Comparison of ENCODE assay signal across 8 mouse cellular contexts in genomic region chr16:27468731-27469130, GRCm38 (mm10).
DNase-seq lines count a peak whose midpoint lies in the region; ATAC-seq lines count a peak whose summit lies in the region.

No protein-coding gene starts in this region.

- WGBS in midbrain, embryonic 16.5 days = 26% methylated on average over 5 of the region's 5 CpGs

- no peaks in the 10 kb centered on the region for H3K9me3 ChIP-seq in midbrain, embryonic 16.5 days (replicated peaks; ENCODE audit: control insufficient read depth, low read length, poor library complexity, severe bottlenecking)

- no peaks in the 10 kb centered on the region for H3K27me3 ChIP-seq in midbrain, embryonic 16.5 days (ENCODE audit: control insufficient read depth, insufficient read depth, low read depth, low read length)

- H3K9ac ChIP-seq in midbrain, embryonic 16.5 days (ENCODE audit: low read depth, low read length) = no peak overlapping the region

- no peak overlapping the region for H3K4me2 ChIP-seq in midbrain, embryonic 16.5 days (ENCODE audit: low read length)

- no peak overlapping the region for H3K4me3 ChIP-seq in midbrain, embryonic 16.5 days (ENCODE audit: low read depth, low read length)

- no peaks in the 10 kb centered on the region for H3K36me3 ChIP-seq in midbrain, embryonic 16.5 days (ENCODE audit: control insufficient read depth, insufficient read depth, low read length)

- ATAC-seq in midbrain, embryonic 16.5 days = peak; percentile 45
- no peak for ATAC-seq in inflammation-experienced regulatory T-cells, adult 6 months

- H3K27ac ChIP-seq in midbrain, embryonic 16.5 days (ENCODE audit: low read length) = no peak overlapping the region

- peak; percentile 4 for DNase-seq in kidney, adult 9 months
- no peak for DNase-seq in kidney, postnatal 25 days
- DNase-seq in CD4-positive, CD25-positive, alpha-beta regulatory T cell, adult 2 months (ENCODE audit: low read depth, low spot score) = peak; percentile 59
- peak; percentile 49 for DNase-seq in adrenal gland, postnatal 10 days
- DNase-seq in embryo, embryonic 9.5 days (ENCODE audit: extremely low spot score) = peak; percentile 30
- DNase-seq in kidney, postnatal 10 days = peak; percentile 34

- H3K4me1 ChIP-seq in midbrain, embryonic 16.5 days (ENCODE audit: control insufficient read depth, insufficient read depth, low read length) = 0 out of 2 replicates have a peak, but pooled peaks cover 2% of the 10 kb centered on the region

Comparison
In these comparisons a context has a peak if more than half of its experiments do, and no peak if none do; other contexts are left out.
1. DNase-seq: peak in kidney, adult 9 months (single experiment), CD4-positive, CD25-positive, alpha-beta regulatory T cell, adult 2 months (single experiment), adrenal gland, postnatal 10 days (single experiment), embryo, embryonic 9.5 days (single experiment) and kidney, postnatal 10 days (single experiment); none in kidney, postnatal 25 days (0 of 2).